Mouse (Mus musculus) layer of hippocampus, adult 18-20 months (tissue): Measurements from ENCODE around the gene Dennd4a. TPM values are rescaled to one million over a fixed set of nuclear protein-coding genes. Genes with fewer than 3 reads are reported as not detected.
A peak's percentile ranks its signal among the peaks of the same experiment; 100 is the strongest.

Experiments
- DNase-seq, 2 experiments: peaks; one replicate each; pipeline ENCODE4 v3.0.0; 2022; ENCODE audit warnings: low spot score in 2 of 2
- long read RNA-seq: library from polyadenylated mRNA; stranded (forward); transcript quantifications from one replicate; pipeline ENCODE4 v2.0.0, GENCODE M21; 2021
- total RNA-seq, 2 experiments: library from RNA; stranded (reverse); gene quantifications; 2 replicates each; pipeline ENCODE4 v1.2.3; 2021

The Dennd4a gene
- 10 to 100 TPM; 35.5 to 37.6 TPM for total RNA-seq
- long read RNA-seq, full-length matches to known transcripts, result 10 of 21 reads
- long read RNA-seq, partial matches to known transcripts, result 8 of 21 reads
- long read RNA-seq, other reads (novel, unspliced or antisense), result 3 of 21 reads

DNA sequence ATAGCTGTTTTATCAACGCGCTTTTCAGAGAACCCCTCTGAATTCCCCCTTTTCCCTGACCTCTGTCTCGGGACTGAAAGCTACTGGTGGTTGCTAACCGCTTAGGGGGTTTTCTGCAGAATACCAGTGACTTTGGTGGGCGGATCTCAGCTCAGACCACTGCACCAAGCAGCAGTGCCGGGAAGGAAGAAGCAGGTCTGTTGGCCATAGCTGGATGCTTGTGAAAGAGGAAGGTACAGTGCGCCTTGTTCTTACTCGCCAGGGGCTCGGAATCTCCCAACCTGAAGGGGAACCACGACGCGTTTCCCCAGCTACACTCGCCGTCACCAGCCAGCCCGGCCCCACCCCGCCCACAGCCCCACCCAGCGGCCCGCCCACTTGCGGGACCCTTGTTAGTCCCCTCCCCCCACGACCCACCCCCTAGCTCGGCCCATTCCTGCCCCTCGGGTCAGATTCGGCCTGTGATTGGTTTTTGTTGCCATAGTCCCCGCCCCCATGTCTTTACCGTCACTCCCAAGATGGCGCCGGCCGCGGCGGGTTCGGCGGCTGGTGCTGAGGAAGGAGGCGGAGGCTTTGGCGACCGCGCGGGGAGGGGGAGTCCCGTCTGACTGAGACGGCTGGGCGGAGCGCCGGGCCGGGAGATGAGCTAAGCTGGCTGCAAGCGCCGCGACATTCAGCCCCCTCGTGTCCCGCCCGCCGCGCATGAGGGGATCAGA lies at the start of gene Dennd4a:
Gene Dennd4a (plus strand): TSS at position 519 of the 716 bp plus-strand sequence.
- peak; percentile 99 for DNase-seq

DNA sequence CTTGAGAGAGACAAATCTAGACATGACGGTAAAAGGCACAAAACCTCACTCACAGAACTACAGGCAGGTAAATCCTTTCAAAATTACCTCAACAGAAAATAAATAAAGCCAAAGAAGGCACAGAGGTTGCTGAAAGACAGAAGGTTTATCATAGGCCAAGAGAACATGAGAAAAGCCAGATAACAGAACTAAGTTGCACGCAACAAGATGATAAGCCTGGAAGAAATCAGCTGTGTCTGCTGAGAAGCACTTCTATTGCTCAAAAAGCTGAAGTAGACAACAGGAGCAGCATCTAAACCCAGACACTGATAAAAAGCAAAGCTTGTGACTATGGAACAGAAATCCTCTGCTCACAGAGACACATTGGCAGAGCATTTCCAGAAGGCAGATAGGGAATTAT lies 46.3 kb upstream of the Dennd4a start:
- no peak for DNase-seq

DNA sequence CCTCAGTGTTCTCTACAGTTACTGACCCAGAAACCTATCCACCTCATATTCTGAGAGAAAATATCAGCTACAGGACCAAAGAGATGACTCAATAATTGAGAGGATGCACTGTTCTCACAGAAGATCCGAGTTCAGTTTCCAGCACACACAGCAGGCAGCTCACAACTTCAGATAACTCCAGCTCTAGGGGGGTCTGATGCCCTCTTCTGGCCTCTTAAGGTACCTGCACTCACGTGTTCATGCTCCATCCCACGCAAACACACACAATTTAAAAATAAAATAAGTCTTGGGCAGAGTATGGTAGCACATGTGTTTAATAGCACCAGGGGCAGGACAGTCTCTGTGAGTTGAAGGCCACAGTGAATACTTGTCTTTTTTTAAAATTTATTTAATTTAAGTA lies 45.0 kb upstream of the Dennd4a start:
- DNase-seq, result no peak

DNA sequence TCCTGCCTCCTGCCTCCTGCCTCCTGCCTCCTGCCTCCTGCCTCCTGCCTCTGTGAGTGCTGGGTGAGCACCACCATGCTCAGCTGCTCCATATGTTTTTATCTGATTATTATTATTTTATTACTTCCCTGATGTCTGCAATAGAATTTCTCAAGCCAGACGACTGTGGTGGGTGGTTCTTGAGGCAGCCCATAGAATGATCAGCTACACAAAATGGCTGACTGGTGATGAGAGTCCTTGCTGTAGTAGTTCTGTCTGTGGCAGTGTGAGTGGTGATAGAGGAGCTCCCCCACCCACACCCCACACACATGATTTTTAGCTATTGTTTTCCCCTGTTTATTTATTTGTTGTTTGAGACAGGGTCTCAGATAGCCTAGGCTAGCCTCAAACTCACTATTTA lies 43.3 kb upstream of the Dennd4a start:
- DNase-seq, result no peak

DNA sequence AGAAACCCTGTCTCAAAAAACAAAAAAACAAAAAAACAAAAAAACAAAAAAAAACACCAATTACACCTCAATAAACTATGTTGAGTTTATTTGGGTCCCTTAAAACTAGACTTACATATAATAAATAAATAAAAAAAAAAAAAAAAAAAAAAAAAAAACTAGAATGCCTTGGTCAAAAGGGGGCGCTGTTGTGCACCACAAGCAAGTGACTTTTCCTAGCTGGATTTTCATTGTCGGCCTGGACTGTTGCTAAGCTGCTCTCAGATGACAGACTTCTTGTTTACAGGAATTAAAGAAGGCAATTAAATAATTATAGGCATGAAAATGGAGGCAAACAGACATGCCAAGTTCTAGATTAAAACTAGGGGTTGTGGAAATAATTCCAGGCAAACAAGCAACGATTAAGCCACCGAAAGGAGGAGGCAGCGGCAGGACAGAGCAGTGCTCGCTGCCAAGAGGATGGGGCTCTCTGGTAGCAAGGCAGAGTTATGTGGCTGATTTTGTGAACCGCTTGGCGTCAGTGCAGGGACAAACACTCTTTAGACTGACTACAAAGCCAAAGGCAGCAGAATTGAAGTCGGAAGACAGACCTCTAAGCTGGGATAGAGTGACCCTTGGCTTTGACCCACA lies 42.0 kb upstream of the Dennd4a start:
- peak in 1 of 2 experiments; percentile 55 for DNase-seq

DNA sequence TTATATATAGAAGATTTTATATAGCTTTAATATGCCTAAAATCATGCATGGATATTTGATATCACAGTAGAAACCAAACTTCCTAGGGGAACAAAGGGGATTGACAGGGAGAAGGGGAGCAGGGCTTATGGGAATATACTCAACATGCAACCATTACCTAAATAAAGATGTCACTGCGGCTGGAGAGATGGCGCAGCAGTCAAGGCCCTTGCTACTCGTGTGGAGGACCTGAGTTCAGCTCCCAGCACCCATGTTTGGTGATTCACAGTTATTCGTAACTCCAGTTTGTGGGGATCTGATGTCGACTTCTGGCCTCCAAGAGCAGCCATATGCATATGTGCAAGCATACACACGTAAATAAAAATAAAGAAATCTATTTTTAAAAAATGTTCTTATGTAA lies 41.2 kb upstream of the Dennd4a start:
- DNase-seq, result no peak

DNA sequence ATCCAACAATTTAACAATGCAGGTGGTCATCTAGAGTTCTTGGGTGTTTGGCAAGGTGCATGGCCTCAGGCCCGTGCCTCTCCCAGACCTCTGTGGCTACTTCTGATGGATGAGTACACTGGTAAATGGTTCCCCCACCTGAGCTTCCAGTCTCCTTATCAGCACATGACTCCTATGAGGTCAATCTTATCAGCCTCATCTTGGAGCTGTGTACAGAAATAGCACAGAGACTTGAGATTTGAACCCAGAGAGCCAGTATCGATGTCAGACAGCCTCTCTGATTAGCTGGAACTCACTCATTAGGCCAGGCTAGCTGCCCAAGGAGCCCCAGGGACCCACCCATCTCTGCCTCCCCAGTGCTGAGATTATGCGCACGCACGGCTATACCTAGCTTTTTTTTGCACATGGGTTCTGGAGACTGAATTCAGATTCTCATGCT lies 40.7 kb upstream of the Dennd4a start:
- DNase-seq, result no peak

DNA sequence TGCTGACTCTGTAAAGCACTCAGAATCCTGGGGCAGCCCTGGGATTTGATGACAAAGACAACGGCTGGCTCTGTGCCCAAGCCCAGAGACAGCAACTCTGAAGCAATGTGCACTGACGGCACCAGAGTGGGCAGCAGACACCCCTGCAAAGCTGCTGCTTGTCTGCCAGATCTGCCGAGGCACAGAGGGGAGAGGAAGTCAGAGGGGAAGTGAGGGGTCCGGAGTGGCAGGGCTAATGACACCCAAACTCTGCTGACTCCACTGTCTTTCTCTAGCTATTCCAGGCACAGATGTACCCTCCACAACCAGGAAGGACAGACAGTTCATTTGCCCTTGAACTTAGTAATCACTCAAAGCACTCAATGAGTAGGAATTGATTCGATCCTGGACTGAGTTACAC lies 39.9 kb upstream of the Dennd4a start:
- peak; percentile 47 to 72 for DNase-seq

DNA sequence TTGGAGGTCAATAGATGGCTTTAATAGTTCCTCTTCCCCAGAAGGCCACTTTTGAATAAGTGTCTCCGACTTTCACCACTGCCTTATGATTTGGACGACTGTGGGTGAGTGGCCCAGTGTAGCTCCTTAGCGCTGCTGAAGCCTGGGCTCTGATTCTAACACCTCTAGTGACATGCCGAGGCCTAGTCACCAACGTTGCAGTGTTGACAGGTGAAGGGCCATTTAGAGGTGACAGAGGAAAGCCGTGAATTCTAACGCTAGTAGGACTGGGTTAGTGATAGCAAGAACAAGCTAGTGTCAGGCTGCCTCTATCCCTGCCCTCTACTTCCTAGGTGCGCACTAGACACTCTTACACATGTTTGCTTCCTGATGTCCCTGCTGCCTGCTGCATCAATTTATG lies 37.9 kb upstream of the Dennd4a start:
- no peak for DNase-seq

DNA sequence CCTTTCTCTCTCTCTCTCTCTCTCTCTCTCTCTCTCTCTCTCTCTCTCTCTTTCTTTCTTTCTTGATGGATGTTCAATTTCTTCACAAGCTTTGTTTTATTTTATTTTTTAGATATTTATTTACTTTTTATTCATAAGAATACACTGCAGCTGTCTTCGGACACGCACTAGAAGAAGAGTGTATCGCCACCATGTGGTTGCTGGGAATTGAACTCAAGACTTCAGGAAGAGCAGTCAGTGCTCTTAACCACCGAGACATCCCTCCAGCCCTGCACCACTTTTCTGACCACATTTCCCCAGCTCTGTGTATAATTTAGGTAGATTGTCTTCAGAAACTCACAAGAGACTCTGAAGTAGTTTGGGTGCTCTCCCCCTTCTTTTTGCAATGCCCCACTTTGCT lies 37.2 kb upstream of the Dennd4a start:
- DNase-seq, result no peak

DNA sequence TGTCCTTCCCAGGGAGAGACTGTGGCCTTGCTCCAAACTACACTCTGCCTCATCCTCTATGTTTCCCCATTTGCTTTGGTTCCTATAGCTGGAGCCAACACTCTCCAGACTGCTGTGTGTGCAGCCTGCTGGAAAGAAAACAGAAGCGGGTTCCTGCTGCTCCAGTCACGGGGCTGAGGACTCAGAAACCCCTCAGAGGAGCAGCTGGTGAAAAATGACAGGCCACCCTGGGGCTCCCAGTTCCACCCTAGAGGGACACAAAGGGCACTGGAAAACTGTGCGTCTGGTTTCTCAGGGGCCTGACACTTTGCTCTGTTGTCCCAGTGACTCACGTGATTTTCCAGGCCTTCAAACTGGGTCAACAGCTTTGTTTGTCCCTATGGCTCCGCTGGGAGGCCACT lies 36.7 kb upstream of the Dennd4a start:
- peak in 1 of 2 experiments; percentile 34 for DNase-seq

DNA sequence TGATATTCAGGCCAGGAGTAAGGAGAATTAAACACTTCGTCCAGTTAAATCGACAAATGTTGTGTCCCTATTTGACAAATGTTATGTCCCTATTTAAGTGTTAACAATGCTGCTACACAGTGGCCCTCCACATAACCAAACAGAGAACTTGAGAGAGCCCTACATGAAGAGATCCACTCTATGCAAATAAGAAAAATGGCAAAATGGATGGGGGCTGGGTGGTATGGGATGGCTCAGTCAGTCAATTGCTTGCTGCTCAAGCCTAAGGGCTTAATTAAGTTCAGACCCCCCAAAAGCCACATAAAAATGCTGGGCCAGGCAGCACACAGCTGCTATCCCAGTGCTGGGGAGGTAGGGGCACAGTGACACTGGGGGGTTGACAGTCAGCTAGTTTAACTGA lies 36.3 kb upstream of the Dennd4a start:
- no peak for DNase-seq

DNA sequence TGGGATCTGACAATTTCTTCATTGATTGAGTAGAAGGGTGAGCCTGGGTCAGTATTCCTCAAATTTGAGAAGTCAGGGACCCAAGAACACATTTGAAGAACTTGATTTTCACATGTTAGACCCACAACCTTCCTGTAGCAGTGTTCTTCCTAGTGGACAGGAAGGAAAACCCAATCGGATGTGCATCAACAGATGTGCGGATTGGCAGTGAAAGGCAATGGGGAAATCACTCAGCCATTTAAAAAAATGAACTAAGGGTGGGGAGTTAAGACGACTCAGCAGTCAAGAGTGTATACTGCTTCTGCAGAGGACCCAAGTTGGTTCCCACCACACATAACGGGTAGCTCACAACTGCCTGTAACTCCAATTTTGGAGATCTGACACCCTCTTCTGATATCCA lies 35.6 kb upstream of the Dennd4a start:
- no peak for DNase-seq

DNA sequence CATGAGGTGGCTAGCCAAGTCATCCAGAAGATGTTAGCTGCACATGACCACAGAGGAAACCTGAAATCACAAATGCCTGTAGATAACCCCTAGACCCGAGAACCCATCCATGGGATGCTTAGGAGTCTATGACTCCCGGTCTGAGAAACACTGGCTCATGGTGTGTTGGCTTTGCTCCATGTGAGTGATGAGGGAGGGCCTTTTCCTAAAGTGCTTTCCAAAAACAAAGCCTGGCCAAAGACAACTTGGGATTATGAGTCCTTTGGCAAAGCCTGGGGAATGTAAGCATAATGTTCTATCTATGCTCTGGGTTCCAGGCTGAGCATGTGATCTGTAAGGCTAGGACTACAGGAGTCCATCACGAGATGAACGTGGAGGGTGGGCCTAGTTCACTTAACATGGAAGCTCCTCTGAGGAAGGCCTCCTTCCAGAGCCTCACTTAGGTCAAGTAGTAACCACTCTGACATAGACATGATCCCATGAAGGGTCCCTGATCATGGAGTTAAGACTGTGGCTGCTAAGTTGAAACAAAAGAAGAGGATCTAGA lies 33.6 kb upstream of the Dennd4a start:
- no peak for DNase-seq

DNA sequence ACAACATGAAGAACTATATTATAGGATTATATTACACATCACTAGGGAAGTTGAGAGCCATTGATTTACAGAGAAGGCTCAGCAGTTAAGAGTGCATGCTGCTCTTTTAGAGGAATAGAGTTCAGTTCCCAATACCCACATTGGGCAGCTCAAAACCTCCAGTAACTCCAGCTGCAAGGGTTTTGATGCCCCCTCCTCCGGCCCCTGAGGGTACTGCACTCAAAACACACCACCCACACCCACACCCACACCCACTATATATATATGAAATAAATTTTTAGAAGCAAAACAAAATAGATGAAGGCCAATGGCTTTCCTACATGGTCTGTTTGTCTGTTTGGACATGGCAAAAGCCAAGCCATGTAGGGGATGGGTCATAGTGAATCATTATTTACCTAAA lies 33.0 kb upstream of the Dennd4a start:
- DNase-seq, result no peak

DNA sequence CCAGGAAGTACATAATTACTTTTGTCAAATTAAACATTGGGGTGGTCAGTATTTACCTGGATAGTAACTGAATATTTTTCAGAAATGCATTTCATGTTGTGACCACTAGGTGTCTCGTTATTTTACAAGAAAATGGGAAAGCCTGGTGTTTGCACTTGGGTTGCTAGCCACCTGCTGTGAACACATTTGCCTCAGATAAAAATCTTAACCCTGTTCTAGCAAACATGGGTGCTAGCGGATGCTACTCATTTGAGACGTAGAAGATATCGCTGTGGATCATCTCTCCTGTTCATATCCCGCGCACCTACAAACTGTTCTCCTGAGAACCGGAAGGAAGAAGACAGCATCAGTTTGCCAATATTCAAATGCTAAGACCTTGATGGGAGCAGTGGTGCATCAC lies 31.5 kb upstream of the Dennd4a start:
- DNase-seq, result peak in 1 of 2 experiments; percentile 59

DNA sequence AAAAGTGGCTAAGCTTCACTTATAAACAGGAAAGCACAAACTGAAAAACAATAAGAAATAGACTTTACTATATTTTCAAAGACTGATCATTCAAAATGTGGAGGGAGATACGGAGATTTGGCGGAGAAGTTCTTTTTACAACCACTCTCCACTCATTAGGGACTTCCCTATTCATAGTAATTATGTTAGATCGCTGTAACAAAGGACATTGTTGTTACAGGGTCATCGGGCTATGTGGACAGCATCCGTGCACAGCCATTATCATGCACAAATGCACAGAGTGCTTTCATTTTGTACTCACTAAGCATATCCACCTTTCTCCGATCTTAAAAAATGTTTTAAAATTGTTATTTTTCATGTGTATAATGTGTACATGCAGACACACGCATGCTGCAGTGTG lies 27.6 kb upstream of the Dennd4a start:
- no peak for DNase-seq

DNA sequence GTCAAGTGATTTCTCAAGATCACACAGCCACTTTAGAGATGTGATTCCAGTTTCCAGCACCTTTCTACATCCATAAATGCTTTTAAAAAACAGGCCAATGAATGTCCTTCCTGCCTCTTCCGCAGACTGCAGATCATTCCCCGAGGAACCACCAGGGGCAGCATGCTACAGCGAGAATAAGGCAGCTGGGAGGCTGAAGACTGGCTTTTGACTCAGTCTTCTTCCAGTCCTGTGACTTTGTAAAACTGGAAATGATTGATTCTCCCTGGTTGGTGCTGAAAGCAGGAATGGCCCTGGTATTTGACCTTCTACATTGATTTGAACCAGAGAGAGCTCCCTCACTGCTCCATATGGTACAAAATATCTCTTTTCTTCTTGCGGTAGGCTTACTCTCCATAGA lies 26.3 kb upstream of the Dennd4a start:
- no peak for DNase-seq

DNA sequence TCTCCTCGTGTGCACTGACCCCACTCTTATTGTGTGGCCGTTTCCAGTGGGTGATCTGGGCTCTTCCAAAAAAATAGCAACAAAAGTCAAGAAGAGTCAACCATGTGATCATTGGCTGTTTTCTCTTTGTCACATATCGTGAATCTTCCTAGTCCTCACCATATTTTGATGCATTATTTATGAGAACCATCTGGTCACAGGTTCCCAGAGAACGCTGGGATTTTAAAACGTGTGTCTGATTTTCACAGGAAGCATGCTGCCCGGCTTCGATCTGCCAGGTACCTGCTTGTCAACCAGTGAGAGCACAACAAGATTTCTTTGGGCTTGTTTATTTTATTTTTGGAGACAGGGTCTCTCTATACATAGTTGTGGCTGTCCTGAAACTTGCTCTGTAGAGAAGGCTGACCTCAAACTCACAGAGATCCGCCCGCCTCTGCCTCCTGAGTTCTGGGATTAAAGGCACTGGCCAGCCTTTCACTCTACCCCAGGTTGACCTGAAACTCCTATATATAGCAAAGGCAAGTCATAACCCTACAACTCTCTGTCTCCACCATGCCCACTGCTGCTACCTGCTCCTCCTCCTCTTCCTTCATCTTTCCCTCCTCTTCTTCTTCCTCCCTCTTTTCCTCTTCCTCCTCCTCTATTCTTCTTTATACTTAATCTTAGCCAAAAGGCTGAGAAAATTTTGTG lies 24.8 kb upstream of the Dennd4a start:
- DNase-seq, result no peak

DNA sequence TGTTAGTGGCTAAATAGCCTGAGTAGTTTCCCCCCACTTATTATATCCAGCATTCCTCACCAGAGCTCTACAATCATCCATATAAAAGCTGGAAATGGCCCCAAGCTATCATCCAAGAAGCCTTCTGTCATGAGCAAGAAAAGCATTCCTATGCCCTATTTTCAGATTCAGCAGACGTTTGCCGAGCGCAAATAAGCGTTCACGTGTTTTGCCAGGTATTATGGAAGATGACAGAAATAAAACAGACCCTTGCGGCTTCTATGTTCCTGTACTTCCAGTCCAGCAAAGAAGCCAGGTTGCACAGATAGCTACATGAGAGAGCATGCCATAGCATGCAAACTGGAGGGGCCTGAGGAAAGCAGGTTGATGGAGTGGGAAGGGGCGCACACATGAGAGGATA lies 23.1 kb upstream of the Dennd4a start:
- DNase-seq, result no peak

DNA sequence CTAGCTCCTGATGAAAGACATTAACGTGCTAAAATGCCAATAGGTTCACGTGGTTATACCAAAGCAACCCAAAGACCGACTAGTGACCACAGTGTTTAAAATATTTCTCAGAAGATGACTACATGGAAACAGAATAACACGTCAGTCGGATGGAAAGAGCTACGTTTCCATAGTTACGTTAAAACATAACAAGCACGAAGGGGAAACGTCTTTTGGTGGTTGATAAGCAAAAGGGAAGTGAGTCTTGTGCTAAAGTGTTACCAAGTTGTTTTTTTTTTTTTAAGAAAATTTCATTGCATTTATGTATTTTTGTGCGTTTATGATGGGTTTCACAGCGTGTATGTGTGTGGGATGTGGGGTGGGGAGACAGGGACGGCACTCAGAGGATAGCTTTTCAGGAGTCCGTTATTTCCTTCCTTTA lies 21.8 kb upstream of the Dennd4a start:
- DNase-seq, result no peak

DNA sequence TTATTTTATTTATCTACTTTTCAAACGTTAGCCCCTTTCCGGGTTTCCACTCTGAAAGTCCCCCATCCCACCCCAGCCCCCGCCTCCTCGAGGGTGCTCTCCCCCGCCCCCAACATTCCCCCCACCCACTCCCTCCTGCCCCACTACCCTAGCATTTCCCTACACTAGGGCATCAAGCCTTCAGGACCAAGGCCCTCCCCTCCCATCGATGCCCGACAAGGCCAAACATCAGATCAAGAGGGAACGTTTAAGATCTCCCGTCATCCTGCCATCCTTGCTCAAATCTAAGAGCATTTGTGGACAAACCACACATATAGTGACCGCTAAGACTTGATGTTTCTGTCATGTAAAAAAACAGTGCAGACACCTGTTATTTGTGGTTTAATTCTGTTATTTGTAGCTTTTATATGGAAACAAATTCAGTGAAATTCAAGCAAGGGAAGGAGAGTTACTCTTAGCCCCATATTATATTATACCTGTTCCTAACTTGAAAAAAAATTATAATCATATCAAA lies 21.2 kb upstream of the Dennd4a start:
- DNase-seq, result no peak
